In the genomic region with DNA sequence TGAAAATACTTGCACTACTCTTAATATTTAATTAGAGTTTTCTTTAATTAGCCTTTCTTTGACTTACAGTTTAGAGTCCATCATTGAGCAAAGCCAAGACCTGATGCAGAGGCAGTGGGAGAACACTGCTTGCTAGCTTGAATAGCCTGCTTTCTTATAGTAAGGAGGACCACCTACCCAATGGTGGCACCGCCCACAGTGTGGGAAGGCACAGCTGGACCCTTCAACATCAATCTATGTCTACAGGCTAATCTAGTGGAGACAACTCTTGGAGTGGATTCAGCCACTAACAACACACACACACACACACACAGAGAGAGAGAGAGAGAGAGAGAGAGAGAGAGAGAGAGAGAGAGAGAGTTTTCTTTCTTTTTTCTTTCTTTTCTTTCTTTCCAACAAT, we compare ENCODE assay signal across 15 mouse cellular contexts. TPM values are rescaled to one million over a fixed set of nuclear protein-coding genes. Genes with fewer than 3 reads are reported as not detected.
DNase-seq lines count a peak whose midpoint lies in the region.
"Had no signal": no experiment of that assay in that cellular context is flagged by ENCODE, and none has a peak within 500 bp of the region (broad histone marks: within the 10 kb centered on the region; RNA-seq: fewer than 3 reads in every experiment).

No protein-coding gene starts in this region.

- DNase-seq in cerebellum, adult 8-10 months: peak; percentile 28
- no peak for DNase-seq in cerebellum, postnatal 25 days
- DNase-seq in left cerebral cortex, postnatal 4 days: peak; percentile 68
- DNase-seq in left cerebral cortex, adult 18-20 months (ENCODE audit: low spot score in 2 of 2): no peak
- DNase-seq in embryo, embryonic 11 days: peak; percentile 30
- DNase-seq in naive thymus-derived CD4-positive, alpha-beta T cell, adult 2 months (ENCODE audit: low read depth): peak; percentile 3
- no peak for DNase-seq in kidney, adult 9 months
- DNase-seq in T-cell, adult 2 months (ENCODE audit: low spot score): no peak
- DNase-seq: adrenal gland, adult 8-10 months; gastrocnemius, postnatal 10 days; layer of hippocampus, postnatal 36 days; lung, embryonic 14.5 days; right cerebral cortex, adult 18-20 months; thymus, postnatal 36 days had no signal

- intact Hi-C loops in left cerebral cortex, postnatal 4 days (cut with DNase I): loop anchor here (5.0 kb wide), 1 partner anchor 67 kb away; no protein-coding TSS in a partner anchor

RNA-seq across cellular contexts. Expression of a gene that starts 1.6 kb away (rescaled TPM):
- total RNA-seq in left cerebral cortex, postnatal 4 days (2021): under 1 TPM; 0.54 to 0.82 TPM
- total RNA-seq in left cerebral cortex, adult 18-20 months (2021): under 1 TPM; 0.54 to 0.70 TPM

RNA-seq across cellular contexts. Expression of a gene that starts 1.7 kb away (rescaled TPM):
- 10 to 100 TPM; 10.8 to 10.9 TPM for total RNA-seq in left cerebral cortex, postnatal 4 days (2021)
- 10 to 100 TPM in 1 of 2 experiments, 1 to 10 TPM in 1; 9.2 to 10.0 TPM for total RNA-seq in left cerebral cortex, adult 18-20 months (2021)
- total RNA-seq: monocyte, adult 5-6 weeks had no signal

Comparison
In these comparisons a context has a peak if more than half of its experiments do, and no peak if none do; other contexts are left out.
1. DNase-seq: peak in cerebellum, adult 8-10 months (single experiment), left cerebral cortex, postnatal 4 days (single experiment), embryo, embryonic 11 days (single experiment) and naive thymus-derived CD4-positive, alpha-beta T cell, adult 2 months (single experiment); none in cerebellum, postnatal 25 days (0 of 2), left cerebral cortex, adult 18-20 months (0 of 2), kidney, adult 9 months (single experiment) and T-cell, adult 2 months (single experiment).